Mouse (Mus musculus): ENCODE data around the gene Cyb5r4. TPM values are rescaled to one million over a fixed set of nuclear protein-coding genes. Genes with fewer than 3 reads are reported as not detected.
"Not testable (repeated sequence)": the region's sequence is repeated elsewhere in the genome, so short reads cannot be mapped to it uniquely, and the experiment has no call there.

Gene Cyb5r4
- polyA plus RNA-seq (2015; fragmentation: Nextera tagmentation; extraction: Ambion mirVana): 46.6 and 47.3 TPM in 2 replicates

DNA sequence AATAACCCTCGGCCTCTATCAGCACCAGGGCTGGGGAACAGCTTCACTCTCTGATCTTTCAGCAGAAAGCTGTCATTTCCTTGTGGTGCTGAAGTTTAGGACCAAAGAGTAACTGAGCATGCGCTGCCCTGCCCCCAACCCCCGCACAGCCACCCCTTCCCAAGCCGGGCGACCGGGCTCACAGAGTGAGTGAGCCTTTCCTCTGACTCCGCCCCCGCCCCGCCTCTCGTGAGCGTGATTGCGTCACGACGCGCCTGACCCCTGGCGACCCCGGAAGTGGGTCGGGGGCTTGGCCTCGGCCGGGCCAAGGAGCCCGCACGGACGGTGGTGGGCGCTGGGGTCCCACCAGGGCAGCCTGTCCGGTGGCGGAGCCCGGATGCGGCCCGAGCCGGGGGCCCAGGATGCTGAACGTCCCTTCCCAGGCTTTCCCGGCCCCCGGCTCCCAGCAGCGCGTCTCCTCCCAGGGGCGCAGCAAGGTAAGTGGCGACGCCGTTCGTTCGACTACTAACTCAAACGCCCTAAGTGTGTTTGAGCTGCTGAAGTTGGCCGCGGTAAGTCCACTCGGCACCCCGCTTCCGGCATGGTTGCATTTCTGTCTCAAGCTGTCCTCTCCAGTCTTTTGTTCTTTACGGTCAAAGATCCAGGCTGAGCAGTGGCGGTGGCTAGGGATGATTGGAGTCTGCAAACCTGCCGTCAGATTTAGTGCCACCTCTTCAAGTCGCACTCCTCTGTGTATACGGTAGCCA lies at the start of gene Cyb5r4:
Gene Cyb5r4, plus strand, starts transcription at position 237 of the 746 bp plus-strand sequence.
- H3K27me3 ChIP-seq (replicated peaks): peaks cover 16% of the 10 kb centered on the region
- WGBS: under 1% methylated on average over 52 of the region's 52 CpGs
- no peaks in the 10 kb centered on the region for H3K9me3 ChIP-seq
- H3K4me2 ChIP-seq: peak within 1 kb of the TSS; percentile 72
- H3K9ac ChIP-seq: peak within 1 kb of the TSS; percentile 93
- H3K4me1 ChIP-seq: peaks cover 18% of the 10 kb centered on the region
- H3K27ac ChIP-seq (replicated peaks): peak within 1 kb of the TSS; percentile 85
- peak within 1 kb of the TSS; percentile 90 for H3K4me3 ChIP-seq
- no peaks in the 10 kb centered on the region for H3K36me3 ChIP-seq
- ATAC-seq (ENCODE audit: extremely low read depth, insufficient number of reproducible peaks, low FRiP score, low TSS enrichment): peak; percentile 99

DNA sequence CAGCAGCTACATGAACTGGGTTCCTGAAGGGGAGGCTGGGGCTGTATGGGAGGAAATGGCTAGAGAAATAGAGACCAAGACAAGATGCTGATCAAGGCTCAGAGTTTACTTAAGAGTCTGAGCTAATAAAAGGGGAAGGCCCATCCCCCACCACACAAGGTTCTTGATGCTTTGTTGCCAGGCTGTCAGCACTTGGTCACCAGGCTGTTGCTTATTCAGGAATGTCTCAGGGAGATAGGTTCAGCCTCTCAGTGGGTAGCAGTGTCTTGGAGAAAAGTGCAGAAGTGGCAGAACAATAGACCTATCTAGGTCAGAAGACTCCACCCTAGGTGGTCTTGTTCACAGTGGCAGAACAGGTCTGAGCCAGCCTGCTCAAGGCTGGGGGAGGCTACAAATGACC lies 49.3 kb upstream of the Cyb5r4 start:
- H3K36me3 ChIP-seq; ATAC-seq (ENCODE audit: extremely low read depth, insufficient number of reproducible peaks, low FRiP score, low TSS enrichment); H3K27ac ChIP-seq (replicated peaks); H3K4me2 ChIP-seq; H3K4me1 ChIP-seq; H3K9me3 ChIP-seq; H3K4me3 ChIP-seq; H3K27me3 ChIP-seq (replicated peaks); H3K9ac ChIP-seq: not testable (repeated sequence)

GRCm38 (mm10) chr9:86973562-86973961 lies 48.3 kb upstream of the Cyb5r4 start:
- Histone ChIP-seq H3K27me3 (replicated peaks) (no peaks in the 10 kb centered on the region), H3K9me3 (no peaks in the 10 kb centered on the region)
- WGBS: 68% methylated on average over 4 of the region's 4 CpGs

GRCm38 (mm10) chr9:86976896-86977295 lies 44.9 kb upstream of the Cyb5r4 start:
- H3K4me1 ChIP-seq: no peaks in the 10 kb centered on the region
- H3K4me3 ChIP-seq: no peak overlapping the region
- H3K9me3 ChIP-seq: no peaks in the 10 kb centered on the region
- no peak for ATAC-seq (ENCODE audit: extremely low read depth, insufficient number of reproducible peaks, low FRiP score, low TSS enrichment)
- no peak overlapping the region for H3K4me2 ChIP-seq
- no peaks in the 10 kb centered on the region for H3K27me3 ChIP-seq (replicated peaks)
- H3K36me3 ChIP-seq: no peaks in the 10 kb centered on the region
- H3K9ac ChIP-seq: no peak overlapping the region
- no peak overlapping the region for H3K27ac ChIP-seq (replicated peaks)
- 71% methylated on average over 4 of the region's 4 CpGs for WGBS

More at GRCm38 (mm10) chr9:86973562-86973961, 48.3 kb upstream of the Cyb5r4 start:
- H3K4me3 ChIP-seq: no peak overlapping the region
- H3K4me2 ChIP-seq: no peak overlapping the region
- H3K9ac ChIP-seq: no peak overlapping the region
- H3K4me1 ChIP-seq: no peaks in the 10 kb centered on the region
- no peak overlapping the region for H3K27ac ChIP-seq (replicated peaks)
- H3K36me3 ChIP-seq: no peaks in the 10 kb centered on the region
- no peak for ATAC-seq (ENCODE audit: extremely low read depth, insufficient number of reproducible peaks, low FRiP score, low TSS enrichment)

- ATAC-seq (ENCODE audit: extremely low read depth, insufficient number of reproducible peaks, low FRiP score, low TSS enrichment): no peak
- 55% methylated on average over 7 of the region's 7 CpGs for WGBS
Observed at GRCm38 (mm10) chr9:86978257-86978907, 43.4 kb upstream of the Cyb5r4 start.

DNA sequence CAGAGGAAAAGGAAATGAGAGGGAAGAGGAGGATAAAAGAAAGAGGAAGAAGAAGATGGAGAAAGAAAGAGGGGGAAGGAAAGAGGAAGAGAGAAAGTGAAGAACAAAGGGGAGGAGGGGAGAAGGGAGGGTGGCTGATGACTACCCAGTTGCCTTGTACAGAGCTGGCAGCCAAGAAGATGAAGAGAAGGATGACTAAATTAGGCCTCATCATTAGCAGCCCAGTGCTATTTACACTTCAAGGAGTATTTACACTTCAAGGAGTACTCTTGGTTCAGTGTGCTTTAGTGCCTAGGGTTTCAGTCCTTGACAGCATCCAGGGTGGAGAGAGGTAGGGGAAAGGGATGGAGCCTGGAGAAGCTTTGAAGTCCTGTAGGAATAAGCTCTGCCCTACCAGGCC lies 41.8 kb upstream of the Cyb5r4 start:
- Histone ChIP-seq H3K4me2 (no peak overlapping the region), H3K36me3 (no peaks in the 10 kb centered on the region), H3K9ac (no peak overlapping the region), H3K4me3 (no peak overlapping the region), H3K27ac (replicated peaks) (no peak overlapping the region), H3K9me3 (no peaks in the 10 kb centered on the region), H3K4me1 (no peaks in the 10 kb centered on the region), H3K27me3 (replicated peaks) (no peaks in the 10 kb centered on the region)
- ATAC-seq (ENCODE audit: extremely low read depth, insufficient number of reproducible peaks, low FRiP score, low TSS enrichment): no peak

More at GRCm38 (mm10) chr9:86978257-86978907, 43.4 kb upstream of the Cyb5r4 start:
- Histone ChIP-seq H3K27ac (replicated peaks) (no peak overlapping the region), H3K36me3 (no peaks in the 10 kb centered on the region), H3K4me2 (no peak overlapping the region), H3K9me3 (no peaks in the 10 kb centered on the region), H3K9ac (no peak overlapping the region), H3K4me1 (no peaks in the 10 kb centered on the region), H3K27me3 (replicated peaks) (no peaks in the 10 kb centered on the region), H3K4me3 (no peak overlapping the region)

DNA sequence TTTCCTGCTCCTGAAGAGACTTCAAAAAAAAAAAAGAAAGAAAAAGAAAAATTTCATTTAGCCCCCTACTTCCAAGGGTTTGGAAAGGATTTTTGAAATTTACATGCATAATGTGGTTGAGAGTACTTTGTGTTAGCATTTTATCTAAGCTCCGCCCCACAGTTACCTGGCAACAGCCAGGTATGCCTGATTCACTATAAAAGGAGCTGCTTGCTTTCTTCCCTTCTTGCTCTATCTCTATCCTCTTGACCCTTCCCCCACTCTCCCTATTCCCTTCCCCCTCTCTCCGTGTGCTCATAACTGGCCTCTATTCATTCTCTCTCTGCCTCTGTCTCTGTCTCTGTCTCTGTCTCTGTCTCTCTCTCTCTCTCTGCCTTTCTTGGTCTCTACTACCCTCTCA lies 40.9 kb upstream of the Cyb5r4 start:
- Histone ChIP-seq H3K4me3 (no peak overlapping the region), H3K9ac (no peak overlapping the region), H3K9me3 (no peaks in the 10 kb centered on the region), H3K27me3 (replicated peaks) (no peaks in the 10 kb centered on the region), H3K4me2 (no peak overlapping the region), H3K27ac (replicated peaks) (no peak overlapping the region), H3K36me3 (no peaks in the 10 kb centered on the region), H3K4me1 (no peaks in the 10 kb centered on the region)
- ATAC-seq (ENCODE audit: extremely low read depth, insufficient number of reproducible peaks, low FRiP score, low TSS enrichment): no peak
- WGBS: 52% methylated on average over 2 of the region's 2 CpGs

GRCm38 (mm10) chr9:86981551-86981950 lies 40.3 kb upstream of the Cyb5r4 start:
- no peak overlapping the region for H3K27ac ChIP-seq (replicated peaks)
- no peak overlapping the region for H3K4me3 ChIP-seq
- no peak overlapping the region for H3K4me2 ChIP-seq
- no peak overlapping the region for H3K9ac ChIP-seq
- WGBS: 18% methylated on average over 10 of the region's 10 CpGs
- H3K4me1 ChIP-seq: no peaks in the 10 kb centered on the region
- H3K9me3 ChIP-seq: no peaks in the 10 kb centered on the region
- no peaks in the 10 kb centered on the region for H3K36me3 ChIP-seq
- no peak for ATAC-seq (ENCODE audit: extremely low read depth, insufficient number of reproducible peaks, low FRiP score, low TSS enrichment)
- H3K27me3 ChIP-seq (replicated peaks): no peaks in the 10 kb centered on the region

DNA sequence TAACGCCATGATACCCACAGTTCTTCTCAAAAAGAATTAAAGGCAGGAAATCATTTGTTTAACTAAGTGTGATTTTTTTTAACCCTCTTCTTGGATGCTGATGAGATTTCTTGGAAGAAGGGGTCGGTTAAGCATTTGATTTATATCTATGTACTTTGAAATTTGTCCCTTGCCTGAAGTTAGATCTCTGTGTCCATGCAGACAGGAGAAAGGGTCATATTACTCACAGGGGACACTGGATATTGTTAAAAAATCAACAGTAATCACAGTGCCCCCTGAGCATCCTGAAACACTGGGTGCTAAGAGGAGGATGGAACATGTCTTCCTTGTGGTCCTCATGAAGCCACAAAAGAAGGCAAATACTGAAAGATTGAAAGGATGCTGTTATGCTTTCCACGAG lies 37.2 kb upstream of the Cyb5r4 start:
- no peak overlapping the region for H3K4me2 ChIP-seq
- ATAC-seq (ENCODE audit: extremely low read depth, insufficient number of reproducible peaks, low FRiP score, low TSS enrichment): no peak
- H3K4me3 ChIP-seq: no peak overlapping the region
- 60% methylated on average over 3 of the region's 3 CpGs for WGBS
- H3K9me3 ChIP-seq: no peaks in the 10 kb centered on the region
- no peak overlapping the region for H3K9ac ChIP-seq
- H3K27me3 ChIP-seq (replicated peaks): no peaks in the 10 kb centered on the region
- H3K4me1 ChIP-seq: no peaks in the 10 kb centered on the region
- no peaks in the 10 kb centered on the region for H3K36me3 ChIP-seq
- H3K27ac ChIP-seq (replicated peaks): no peak overlapping the region

GRCm38 (mm10) chr9:86985105-86985504 lies 36.7 kb upstream of the Cyb5r4 start:
- Histone ChIP-seq H3K4me2 (no peak overlapping the region), H3K4me3 (no peak overlapping the region), H3K27me3 (replicated peaks) (no peaks in the 10 kb centered on the region), H3K9ac (no peak overlapping the region), H3K27ac (replicated peaks) (no peak overlapping the region), H3K36me3 (no peaks in the 10 kb centered on the region), H3K4me1 (no peaks in the 10 kb centered on the region), H3K9me3 (no peaks in the 10 kb centered on the region)
- no peak for ATAC-seq (ENCODE audit: extremely low read depth, insufficient number of reproducible peaks, low FRiP score, low TSS enrichment)
- 67% methylated on average over 6 of the region's 6 CpGs for WGBS

- no peak overlapping the region for H3K9ac ChIP-seq
- WGBS: 51% methylated on average over 7 of the region's 7 CpGs
- no peaks in the 10 kb centered on the region for H3K36me3 ChIP-seq
- no peaks in the 10 kb centered on the region for H3K27me3 ChIP-seq (replicated peaks)
- no peak overlapping the region for H3K27ac ChIP-seq (replicated peaks)
- no peak for ATAC-seq (ENCODE audit: extremely low read depth, insufficient number of reproducible peaks, low FRiP score, low TSS enrichment)
- H3K9me3 ChIP-seq: no peaks in the 10 kb centered on the region
- H3K4me3 ChIP-seq: no peak overlapping the region
- peaks cover 8% of the 10 kb centered on the region for H3K4me1 ChIP-seq
- no peak overlapping the region for H3K4me2 ChIP-seq
Observed at GRCm38 (mm10) chr9:86986703-86987296, 35.0 kb upstream of the Cyb5r4 start.

Data from heart, embryonic 13.5 days (tissue).